In the genomic region with DNA sequence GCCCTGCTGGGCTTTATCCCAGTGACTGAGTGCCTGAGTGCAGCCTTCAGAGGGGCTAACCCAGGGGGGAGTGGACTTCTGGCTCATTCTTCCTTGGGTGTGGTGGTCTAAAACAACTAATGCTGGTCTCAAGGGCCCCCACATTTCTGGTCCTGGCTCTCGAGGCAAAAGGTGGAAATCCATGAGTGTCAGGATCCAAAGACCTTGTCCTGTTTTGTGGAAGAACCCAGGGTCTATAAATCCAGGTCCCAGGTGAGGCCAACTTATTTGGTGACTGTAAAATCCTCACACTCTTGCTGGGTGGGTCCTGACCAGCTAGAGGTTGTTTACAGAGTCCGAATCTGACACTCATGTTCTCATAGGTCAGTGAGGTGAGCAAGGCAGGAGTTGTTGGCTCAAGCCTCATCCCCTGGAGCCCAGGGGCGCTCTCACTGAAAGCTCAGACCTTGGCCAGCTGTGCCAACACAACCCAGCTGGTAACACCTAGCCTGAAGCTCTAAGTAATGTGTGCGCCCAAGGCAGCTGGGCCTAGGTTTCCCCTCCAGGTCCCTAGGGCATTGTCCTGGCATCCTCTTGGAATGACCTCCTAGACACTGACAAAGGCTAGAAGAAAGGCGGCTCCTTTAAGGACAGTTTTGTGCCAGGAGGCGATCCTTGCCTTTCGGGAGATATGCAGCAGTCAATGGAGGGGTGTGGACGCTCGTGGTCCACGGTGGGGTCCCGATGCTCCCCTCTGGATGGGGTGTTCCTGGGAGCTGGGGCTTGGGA, we compare ENCODE assay signal across 8 mouse cellular contexts. TPM values are rescaled to one million over a fixed set of nuclear protein-coding genes. Genes with fewer than 3 reads are reported as not detected.
DNase-seq lines count a peak whose midpoint lies in the region; ATAC-seq and TF ChIP-seq lines count a peak whose summit lies in the region.

No protein-coding gene starts in this region.

- TF ChIP-seq CTCF in lung, postnatal 0 days (IDR thresholded peaks at IDR 0.05) = no peak
- TF ChIP-seq CTCF in kidney, adult 2 months (conservative IDR thresholded peaks at IDR 0.05; ENCODE audit: insufficient read depth, insufficient read length, low read depth, low read length) = no peak

- H3K27me3 ChIP-seq in lung, postnatal 0 days (replicated peaks; ENCODE audit: insufficient read depth, low read length) = no peaks in the 10 kb centered on the region
- peaks cover 13% of the 10 kb centered on the region for H3K27me3 ChIP-seq in forebrain, embryonic 12.5 days
- no peaks in the 10 kb centered on the region for H3K27me3 ChIP-seq in kidney, adult 2 months (replicated peaks; ENCODE audit: control insufficient read depth, insufficient read depth, low read length)
- peaks cover 6% of the 10 kb centered on the region; the same call in 1 of the 2 replicates for H3K27me3 ChIP-seq in midbrain, embryonic 12.5 days

- no peak for TF ChIP-seq POLR2A in kidney, adult 2 months (IDR thresholded peaks at IDR 0.05; ENCODE audit: low read depth, low read length)

- H3K9me3 ChIP-seq in lung, postnatal 0 days (ENCODE audit: low read length) = no peaks in the 10 kb centered on the region
- no peaks in the 10 kb centered on the region for H3K9me3 ChIP-seq in forebrain, embryonic 12.5 days
- no peaks in the 10 kb centered on the region for H3K9me3 ChIP-seq in midbrain, embryonic 12.5 days

- no peaks in the 10 kb centered on the region for H3K36me3 ChIP-seq in lung, postnatal 0 days (ENCODE audit: insufficient read depth, low read length)
- 0 out of 2 replicates have a peak, but pooled peaks cover 4% of the 10 kb centered on the region for H3K36me3 ChIP-seq in forebrain, embryonic 12.5 days (replicated peaks)
- no peaks in the 10 kb centered on the region for H3K36me3 ChIP-seq in kidney, adult 2 months (ENCODE audit: control insufficient read depth, insufficient read depth, low read length)
- H3K36me3 ChIP-seq in midbrain, embryonic 12.5 days = no peaks in the 10 kb centered on the region

- 0 out of 2 replicates have a peak overlapping the region, but pooled peaks have one; percentile 0 for H3K9ac ChIP-seq in lung, postnatal 0 days (replicated peaks; ENCODE audit: low read depth)
- H3K9ac ChIP-seq in forebrain, embryonic 12.5 days = peak overlapping the region; percentile 58
- peak overlapping the region; percentile 69 for H3K9ac ChIP-seq in midbrain, embryonic 12.5 days (replicated peaks)

- H3K4me3 ChIP-seq in lung, postnatal 0 days (ENCODE audit: low read depth, low read length) = no peak overlapping the region
- H3K4me3 ChIP-seq in forebrain, embryonic 12.5 days (replicated peaks) = peak overlapping the region; percentile 24
- H3K4me3 ChIP-seq in kidney, adult 2 months (ENCODE audit: insufficient read depth, low read depth, low read length) = peak overlapping the region; percentile 29; the same call in 1 of the 2 replicates
- H3K4me3 ChIP-seq in midbrain, embryonic 12.5 days = peak overlapping the region; percentile 30

- TF ChIP-seq EP300 in lung, postnatal 0 days (IDR thresholded peaks at IDR 0.05) = no peak

- H3K27ac ChIP-seq in lung, postnatal 0 days (ENCODE audit: low read length) = peak overlapping the region; percentile 64
- H3K27ac ChIP-seq in forebrain, embryonic 12.5 days = peak overlapping the region; percentile 39
- peak overlapping the region; percentile 42 for H3K27ac ChIP-seq in kidney, adult 2 months (ENCODE audit: insufficient read depth, low read depth, low read length)
- H3K27ac ChIP-seq in midbrain, embryonic 12.5 days (replicated peaks) = peak overlapping the region; percentile 77

- peaks cover 53% of the 10 kb centered on the region for H3K4me1 ChIP-seq in lung, postnatal 0 days (ENCODE audit: insufficient read depth, low read depth, low read length)
- H3K4me1 ChIP-seq in forebrain, embryonic 12.5 days = peaks cover 89% of the 10 kb centered on the region
- H3K4me1 ChIP-seq in kidney, adult 2 months (ENCODE audit: control insufficient read depth, insufficient read depth, low read length) = peaks cover 43% of the 10 kb centered on the region
- peaks cover 91% of the 10 kb centered on the region for H3K4me1 ChIP-seq in midbrain, embryonic 12.5 days

- peak overlapping the region; percentile 55 for H3K4me2 ChIP-seq in lung, postnatal 0 days (replicated peaks; ENCODE audit: low read depth, low read length)
- peak overlapping the region; percentile 54 for H3K4me2 ChIP-seq in forebrain, embryonic 12.5 days
- H3K4me2 ChIP-seq in midbrain, embryonic 12.5 days (replicated peaks) = peak overlapping the region; percentile 97

- ATAC-seq in lung, postnatal 0 days = no peak
- no peak for ATAC-seq in forebrain, embryonic 12.5 days (ENCODE audit: low FRiP score)
- ATAC-seq in midbrain, embryonic 12.5 days (ENCODE audit: low FRiP score, low read depth) = no peak
- ATAC-seq in megakaryocyte-erythroid progenitor cell, adult 5-6 weeks (replicated peaks; ENCODE audit: low FRiP score, low TSS enrichment, poor library complexity, severe bottlenecking) = no peak

- 34% methylated on average over 11 of the region's 11 CpGs for WGBS in lung, postnatal 0 days
- WGBS in forebrain, embryonic 12.5 days = 25% methylated on average over 11 of the region's 11 CpGs
- 26% methylated on average over 11 of the region's 11 CpGs for WGBS in kidney, adult 2 months
- 23% methylated on average over 11 of the region's 11 CpGs for WGBS in midbrain, embryonic 12.5 days

- DNase-seq in lung, postnatal 0 days (ENCODE audit: low spot score) = no peak
- no peak for DNase-seq in lung, postnatal 14 days
- DNase-seq in kidney, adult 2 months = peak; percentile 71
- no peak for DNase-seq in adipocyte (ENCODE audit: low spot score)
- DNase-seq in thymus, postnatal 36 days = no peak

RNA-seq across cellular contexts. Expression of a gene that starts 8.1 kb away (rescaled TPM):
- polyA plus RNA-seq in lung, postnatal 0 days (2015; fragmentation: Nextera tagmentation; extraction: Ambion mirVana) = 5.9 and 6.6 TPM in 2 replicates
- polyA plus RNA-seq in forebrain, embryonic 12.5 days (2016; fragmentation: Nextera tagmentation; extraction: Ambion mirVana) = 23.5 and 24.0 TPM in 2 replicates
- 8.0 and 9.2 TPM in 2 replicates for polyA plus RNA-seq in kidney, adult 2 months (2012; rRNA removed)
- polyA plus RNA-seq in midbrain, embryonic 12.5 days (2016; fragmentation: Nextera tagmentation; extraction: Ambion mirVana) = 25.1 and 26.1 TPM in 2 replicates
- 25.6 and 30.1 TPM in 2 replicates for total RNA-seq in megakaryocyte-erythroid progenitor cell, adult 5-6 weeks (2014; fragmentation: Nextera tagmentation)
- 6.7 and 7.0 TPM in 2 replicates for total RNA-seq in megakaryocyte-erythroid progenitor cell, adult 5-6 weeks (2017)

Comparison
In these comparisons a context has a peak if more than half of its experiments do, and no peak if none do; other contexts are left out.
1. H3K9ac ChIP-seq: peak in every context shown above with its lines; median percentile 69 in midbrain, embryonic 12.5 days; 58 in forebrain, embryonic 12.5 days; 0 in lung, postnatal 0 days.